Mouse (Mus musculus) intestine, postnatal 0 days (tissue): Measurements from ENCODE around the gene Ciao2a. TPM values are rescaled to one million over a fixed set of nuclear protein-coding genes. Genes with fewer than 3 reads are reported as not detected.
A peak's percentile ranks its signal among the peaks of the same experiment; 100 is the strongest.

Source experiments
- ATAC-seq: fragments of 200-750 bp; cut with Nextera tagmentation; 2 replicates; pipeline ENCODE4 v1.8.0; 2017; ENCODE audit warnings: mild to moderate bottlenecking, moderate TSS enrichment, moderate library complexity
- H3K27ac ChIP-seq: fragments of 300-500 bp; sonication (generic); 2 replicates; pipeline ENCODE4 v1.5.1; 2014; ENCODE audit warnings: mild to moderate bottlenecking, low read depth, low read length, moderate library complexity
- H3K27me3 ChIP-seq: fragments of 300-500 bp; sonication (generic); replicated peaks from 2 replicates; pipeline ENCODE4 v1.6.1; 2014; ENCODE audit warnings: low read length, mixed read lengths; ENCODE audit not compliant: control insufficient read depth, insufficient read depth
- H3K36me3 ChIP-seq: fragments of 300-500 bp; sonication (generic); 2 replicates; pipeline ENCODE4 v1.6.1; 2014; ENCODE audit warnings: mild to moderate bottlenecking, moderate library complexity; ENCODE audit not compliant: control insufficient read depth, insufficient read depth
- H3K4me1 ChIP-seq: fragments of 300-500 bp; sonication (generic); replicated peaks from 2 replicates; pipeline ENCODE4 v1.6.1; 2014; ENCODE audit warnings: antibody characterized with exemption, low read length, mixed read lengths; ENCODE audit not compliant: control insufficient read depth, insufficient read depth
- H3K4me2 ChIP-seq: fragments of 300-500 bp; sonication (generic); replicated peaks from 2 replicates; pipeline ENCODE4 v1.6.1; 2014; ENCODE audit warnings: low read depth, mild to moderate bottlenecking, moderate library complexity
- H3K4me3 ChIP-seq: fragments of 300-500 bp; sonication (generic); 2 replicates; pipeline ENCODE4 v1.5.1; 2014; ENCODE audit warnings: low read depth, low read length
- H3K9ac ChIP-seq: fragments of 300-500 bp; sonication (generic); 2 replicates; pipeline ENCODE4 v1.6.1; 2014; ENCODE audit warnings: mild to moderate bottlenecking, low read depth, low read length
- H3K9me3 ChIP-seq: fragments of 300-500 bp; sonication (generic); 2 replicates; pipeline ENCODE4 v1.6.1; 2016; ENCODE audit warnings: mixed run types; ENCODE audit not compliant: control insufficient read depth
- CTCF ChIP-seq: sonication (generic); IDR thresholded peaks from 2 replicates; pipeline ENCODE4 v1.5.1; 2016; ENCODE audit warnings: low read depth, mild to moderate bottlenecking, control low read depth, antibody characterized with exemption, moderate library complexity
- WGBS: fragments of 180-500 bp; shearing (Covaris S2); extraction: QIAGEN DNeasy Blood & Tissue Kit; methylation state at CpG from one replicate; pipeline ENCODE4 v1.1.7; 2014; 5-methylcytosine and 5-hydroxymethylcytosine counted together
- polyA plus RNA-seq: library from polyadenylated mRNA; unstranded; fragments of >200 nt; fragmentation: Nextera tagmentation; extraction: Ambion mirVana; gene quantifications from 2 replicates; pipeline ENCODE4 v1.2.1, GENCODE M21; 2015

Gene Ciao2a
- polyA plus RNA-seq, 1 experiment from 2014 or later, result 201 TPM

DNA sequence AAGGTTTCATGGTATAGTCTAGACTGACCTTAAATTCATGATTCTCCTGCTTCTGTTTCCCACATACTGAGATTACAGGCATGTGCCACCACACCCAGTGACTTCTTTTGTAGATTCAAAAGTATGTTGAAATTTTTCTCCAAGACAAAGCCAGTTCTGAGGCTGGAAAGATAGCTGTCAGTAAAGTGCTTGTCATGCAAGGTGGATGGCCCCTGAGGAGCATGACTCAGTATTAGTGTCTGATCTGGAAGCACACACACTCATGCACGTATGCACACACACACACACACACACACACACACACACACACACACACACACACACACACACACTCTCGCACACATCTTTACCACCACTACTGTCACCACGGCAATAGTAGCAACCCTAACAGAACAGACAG is 48.6 kb downstream of the Ciao2a start:
- Histone ChIP-seq H3K4me1 (no peaks in the 10 kb centered on the region), H3K27me3 (no peaks in the 10 kb centered on the region), H3K36me3 (no peaks in the 10 kb centered on the region), H3K4me3 (no peak overlapping the region), H3K27ac (no peak overlapping the region), H3K9me3 (no peaks in the 10 kb centered on the region), H3K4me2 (no peak overlapping the region), H3K9ac (no peak overlapping the region)
- no peak for ATAC-seq
- WGBS, result 89% methylated on average over 3 of the region's 3 CpGs
- no peak for TF ChIP-seq CTCF

GRCm38 (mm10) chr9:66177975-66178374 is 51.6 kb downstream of the Ciao2a start:
- TF ChIP-seq CTCF, result no peak
- Histone ChIP-seq H3K4me1 (peaks cover 13% of the 10 kb centered on the region), H3K36me3 (no peaks in the 10 kb centered on the region), H3K4me2 (no peak overlapping the region), H3K4me3 (no peak overlapping the region), H3K27ac (no peak overlapping the region), H3K9ac (no peak overlapping the region), H3K9me3 (no peaks in the 10 kb centered on the region), H3K27me3 (no peaks in the 10 kb centered on the region)
- WGBS, result 30% methylated on average over 1 of the region's 1 CpGs
- no peak for ATAC-seq

DNA sequence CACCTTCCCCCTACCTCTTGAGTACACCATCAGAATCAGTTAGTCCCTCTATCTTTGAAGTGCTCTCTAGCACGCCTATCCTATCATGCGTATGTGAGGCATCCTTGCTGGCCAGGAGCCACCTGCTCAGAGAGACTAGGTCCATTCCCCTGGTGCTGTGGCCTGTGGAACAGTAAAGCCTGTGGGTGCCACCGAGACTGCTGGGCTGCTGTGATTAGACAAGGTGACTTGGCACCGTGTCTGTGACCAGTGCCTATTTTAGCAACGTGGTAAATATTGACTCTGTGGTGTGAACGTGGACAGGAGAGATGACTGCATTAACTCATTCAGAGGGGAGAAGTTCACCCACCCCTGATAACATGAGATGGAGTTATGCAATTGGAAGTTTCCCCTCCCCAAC is 53.4 kb downstream of the Ciao2a start:
- H3K9me3 ChIP-seq, result no peaks in the 10 kb centered on the region
- peaks cover 13% of the 10 kb centered on the region for H3K4me1 ChIP-seq
- WGBS, result 59% methylated on average over 6 of the region's 6 CpGs
- no peak overlapping the region for H3K4me3 ChIP-seq
- no peak for ATAC-seq
- H3K9ac ChIP-seq, result no peak overlapping the region
- no peaks in the 10 kb centered on the region for H3K36me3 ChIP-seq
- no peaks in the 10 kb centered on the region for H3K27me3 ChIP-seq
- no peak for TF ChIP-seq CTCF
- H3K4me2 ChIP-seq, result no peak overlapping the region
- no peak overlapping the region for H3K27ac ChIP-seq

DNA sequence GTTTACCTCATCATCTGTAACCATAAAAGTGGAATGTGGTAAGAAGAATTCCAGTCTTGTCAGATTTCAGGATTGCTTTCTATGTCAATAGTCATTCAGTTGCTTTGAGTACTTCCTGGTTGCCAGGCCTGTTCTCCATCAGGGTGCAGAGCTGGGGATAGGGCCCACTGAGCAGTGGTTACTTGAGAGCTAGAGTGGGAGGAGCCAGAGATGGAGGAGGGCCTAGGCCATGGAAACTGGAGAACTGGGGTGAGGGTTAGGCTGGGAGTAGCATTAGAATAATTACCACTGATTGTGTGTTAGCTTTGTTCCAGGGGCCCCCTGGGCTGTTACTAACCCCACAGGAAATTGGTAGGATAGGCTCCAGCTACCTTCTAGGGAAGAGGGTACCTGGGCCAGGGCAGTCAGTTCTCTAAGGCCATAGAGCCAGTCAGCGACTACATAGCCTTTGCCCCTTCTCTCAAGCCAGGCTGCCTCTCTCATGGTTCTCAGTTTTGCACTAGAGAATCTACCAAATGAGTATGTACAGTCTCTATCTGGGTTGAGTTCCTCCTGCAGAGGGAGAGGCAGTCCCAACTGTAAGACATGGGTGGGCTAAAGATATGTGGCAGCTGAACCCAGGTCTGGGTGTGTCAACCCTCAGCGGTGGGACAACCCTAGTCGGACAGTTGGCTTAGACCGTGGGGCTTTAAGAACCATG is 54.9 kb downstream of the Ciao2a start:
- 55% methylated on average over 4 of the region's 4 CpGs for WGBS
- H3K9ac ChIP-seq, result no peak overlapping the region
- H3K4me1 ChIP-seq, result peaks cover 13% of the 10 kb centered on the region
- no peaks in the 10 kb centered on the region for H3K27me3 ChIP-seq
- H3K4me3 ChIP-seq, result no peak overlapping the region
- no peak overlapping the region for H3K27ac ChIP-seq
- ATAC-seq, result peak; percentile 77
- H3K9me3 ChIP-seq, result no peaks in the 10 kb centered on the region
- no peaks in the 10 kb centered on the region for H3K36me3 ChIP-seq
- TF ChIP-seq CTCF, result no peak
- no peak overlapping the region for H3K4me2 ChIP-seq

DNA sequence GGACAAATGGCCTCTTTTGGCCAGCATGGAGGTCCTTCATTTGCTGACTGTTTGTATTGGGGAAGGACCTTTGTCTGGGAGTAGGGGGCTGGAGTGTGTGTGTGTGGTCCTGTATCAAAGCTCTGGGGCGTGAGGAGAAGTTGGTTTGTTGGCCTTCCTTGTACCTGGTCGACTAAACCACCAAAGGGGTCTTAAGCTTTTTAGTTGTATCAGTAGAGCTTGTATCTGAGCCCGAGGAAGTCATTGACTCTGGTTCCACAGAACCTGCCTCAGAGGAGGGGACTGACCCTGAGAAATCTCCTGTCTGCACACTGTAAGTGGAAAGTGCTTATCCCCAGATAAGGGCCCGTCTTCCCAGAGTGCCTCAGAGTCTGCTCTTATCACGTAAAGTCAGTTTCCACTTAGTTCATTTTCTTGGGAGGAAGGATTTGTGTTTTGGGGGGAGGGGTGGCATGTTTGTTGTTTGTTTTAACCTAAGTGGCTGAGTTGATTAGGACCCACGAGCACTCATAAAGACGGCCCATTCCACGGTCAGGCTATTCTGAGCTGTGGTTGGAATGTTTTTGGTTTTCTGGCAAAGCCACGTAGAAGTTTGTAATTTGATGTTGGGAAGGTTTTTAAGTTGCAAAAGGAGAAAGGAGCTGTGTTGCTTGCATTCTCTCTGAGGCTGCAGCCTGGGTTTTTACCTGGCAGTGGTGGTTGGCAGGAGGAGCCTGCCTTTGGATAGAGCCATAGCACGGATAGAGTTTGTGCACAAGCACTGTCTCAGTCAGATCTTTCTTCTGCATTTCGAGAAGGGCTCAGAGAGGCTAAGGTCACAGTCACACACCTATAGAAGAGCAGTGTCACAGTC is 55.6 kb downstream of the Ciao2a start:
- 35% methylated on average over 11 of the region's 11 CpGs for WGBS
- no peak overlapping the region for H3K9ac ChIP-seq
- H3K4me2 ChIP-seq, result no peak overlapping the region
- no peaks in the 10 kb centered on the region for H3K36me3 ChIP-seq
- no peak for TF ChIP-seq CTCF
- peak overlapping the region; percentile 28; the same call in 1 of the 2 replicates for H3K27ac ChIP-seq
- H3K4me3 ChIP-seq, result no peak overlapping the region
- H3K9me3 ChIP-seq, result no peaks in the 10 kb centered on the region
- H3K27me3 ChIP-seq, result no peaks in the 10 kb centered on the region
- H3K4me1 ChIP-seq, result peaks cover 13% of the 10 kb centered on the region
- 0 out of 2 replicates have a peak, but pooled peaks have one; percentile 7 for ATAC-seq

DNA sequence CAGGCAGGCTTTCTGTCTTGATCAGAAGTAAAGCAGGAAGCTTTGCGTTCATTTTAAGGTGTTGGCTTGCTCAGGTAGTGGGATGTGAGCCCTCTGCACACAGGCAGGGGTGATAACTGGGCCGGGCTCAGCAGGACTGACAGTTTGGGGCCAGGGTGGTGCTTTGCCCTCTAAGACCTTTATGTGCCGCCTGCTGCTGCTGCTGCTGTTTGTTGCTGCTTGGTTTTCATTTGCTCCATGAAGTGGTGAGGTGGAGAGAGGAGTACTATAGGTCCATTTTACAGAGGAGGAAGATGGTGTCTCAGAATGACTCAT is 56.2 kb downstream of the Ciao2a start:
- ATAC-seq, result 0 out of 2 replicates have a peak, but pooled peaks have one; percentile 5

More for the DNA sequence above, 56.2 kb downstream of the Ciao2a start:
- no peak overlapping the region for H3K4me2 ChIP-seq
- WGBS, result 50% methylated on average over 3 of the region's 3 CpGs
- peaks cover 13% of the 10 kb centered on the region for H3K4me1 ChIP-seq
- H3K4me3 ChIP-seq, result no peak overlapping the region
- H3K27me3 ChIP-seq, result no peaks in the 10 kb centered on the region
- H3K9ac ChIP-seq, result no peak overlapping the region
- no peak overlapping the region for H3K27ac ChIP-seq
- no peaks in the 10 kb centered on the region for H3K9me3 ChIP-seq
- no peaks in the 10 kb centered on the region for H3K36me3 ChIP-seq
- TF ChIP-seq CTCF, result no peak
